Mouse (Mus musculus): Measurements from ENCODE around the gene Msantd3. TPM values are rescaled to one million over a fixed set of nuclear protein-coding genes. Genes with fewer than 3 reads are reported as not detected.

The Msantd3 gene
- total RNA-seq, 4 experiments from 2014 or later, result 13.6 to 16.6 (median 15.3) TPM

GRCm38 (mm10) chr4:48596111-48596510 is 56.4 kb downstream of the Msantd3 start:
- no peak for DNase-seq (ENCODE audit: low spot score in 2 of 2)

GRCm38 (mm10) chr4:48605650-48606049 is 65.9 kb downstream of the Msantd3 start:
- DNase-seq (ENCODE audit: low spot score in 2 of 2), result no peak

GRCm38 (mm10) chr4:48609485-48609884 is 69.8 kb downstream of the Msantd3 start:
- DNase-seq (ENCODE audit: low spot score in 2 of 2), result no peak

- no peak for DNase-seq (ENCODE audit: low spot score in 2 of 2)
Measured at GRCm38 (mm10) chr4:48610251-48610650, 70.5 kb downstream of the Msantd3 start.

Other genes with a start within 250 kb of the Msantd3 start
- gene Tex10, start 66.5 kb upstream of the Msantd3 start, total RNA-seq (2022), result 10 to 100 TPM in 3 of 4 experiments, 1 to 10 TPM in 1; 9.8 to 14.1 (median 12.0) TPM
- under 1 TPM; 0.51 to 0.86 (median 0.64) TPM for gene Tmeff1, start 45.2 kb downstream of the Msantd3 start, total RNA-seq (2022)
- gene Cavin4, start 123.6 kb downstream of the Msantd3 start, total RNA-seq (2022), result 100 to 1,000 TPM; 106 to 154 (median 118) TPM

Data from gastrocnemius, adult 8-10 months (tissue).